Mouse (Mus musculus): ENCODE data around the gene Zfp423.

The Zfp423 gene

DNA sequence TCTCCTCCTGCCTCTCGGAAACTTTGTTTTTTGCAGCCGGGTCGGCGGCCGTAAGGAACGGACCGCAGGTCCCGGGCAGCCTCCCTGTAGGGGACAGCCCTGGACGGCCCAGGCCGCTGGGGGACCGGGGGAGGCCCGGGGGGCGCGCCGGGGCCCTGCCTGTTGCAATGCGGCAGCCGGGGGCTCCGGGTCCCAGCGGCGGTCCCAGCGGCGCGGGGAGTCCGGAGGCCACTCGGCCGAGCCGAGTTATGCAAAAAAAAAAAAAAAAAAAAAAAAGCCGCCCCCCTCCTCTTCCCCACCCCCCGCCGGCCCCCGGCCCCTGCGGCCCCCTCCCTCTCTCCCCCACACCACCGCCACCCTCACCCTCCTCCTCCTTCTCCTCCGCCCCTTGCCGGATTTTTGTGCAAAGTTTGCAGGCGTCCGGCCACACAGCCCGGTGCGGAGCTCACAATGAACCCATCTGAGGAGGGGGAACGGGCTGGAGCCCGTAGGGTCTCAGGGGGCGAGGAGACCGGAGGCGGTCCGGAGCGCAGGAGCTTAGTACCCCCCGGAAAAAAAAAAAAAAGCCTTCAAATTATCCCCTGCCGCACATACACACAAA, at the start of gene Zfp423:
Gene Zfp423 (minus strand): TSS at position 276 of the 601 bp plus-strand sequence.
- peak in 1 of 2 experiments; percentile 30 for DNase-seq (ENCODE audit: low spot score in 2 of 2)

DNA sequence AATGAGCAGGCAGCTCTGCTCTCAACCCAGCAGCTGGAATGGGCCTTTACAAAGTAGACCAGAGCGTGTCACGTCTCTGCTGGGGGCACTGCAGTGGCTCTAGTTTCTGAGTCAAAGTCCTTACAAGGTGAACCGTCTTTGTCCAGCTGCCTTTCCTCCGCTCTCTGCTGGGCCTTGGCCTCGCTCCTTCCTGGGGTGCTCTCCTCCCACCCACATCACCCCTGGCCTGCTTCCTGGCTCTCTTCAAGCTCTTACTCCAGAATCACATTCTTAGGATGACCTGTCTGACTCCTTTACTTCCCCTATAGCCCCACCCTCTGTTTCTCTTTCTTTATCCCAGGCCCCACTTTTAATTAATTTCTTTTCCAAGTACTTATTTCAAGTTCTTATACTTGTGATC, 47.4 kb upstream of the Zfp423 start:
- DNase-seq (ENCODE audit: low spot score in 2 of 2), result no peak

DNA sequence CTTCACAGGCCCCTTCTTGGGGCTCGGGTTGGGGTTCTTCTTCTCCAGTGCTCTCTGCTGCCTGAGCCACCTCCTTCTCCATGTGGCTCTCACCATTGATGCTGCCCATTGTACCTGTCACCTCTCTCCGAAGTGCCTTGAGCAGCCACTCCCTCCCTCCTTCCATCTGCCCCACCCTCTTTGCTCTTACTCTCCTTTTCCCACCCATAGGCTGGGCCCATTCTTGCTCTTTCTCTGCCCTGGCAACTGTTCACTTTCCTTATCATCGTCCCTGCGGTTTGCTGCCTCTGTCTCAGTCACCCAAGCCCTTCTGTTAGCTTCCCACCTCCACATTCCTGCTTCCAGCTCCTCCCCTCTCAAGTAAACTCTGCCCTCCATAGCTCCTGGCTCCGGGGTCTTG, 25.4 kb upstream of the Zfp423 start:
- DNase-seq (ENCODE audit: low spot score in 2 of 2), result no peak

DNA sequence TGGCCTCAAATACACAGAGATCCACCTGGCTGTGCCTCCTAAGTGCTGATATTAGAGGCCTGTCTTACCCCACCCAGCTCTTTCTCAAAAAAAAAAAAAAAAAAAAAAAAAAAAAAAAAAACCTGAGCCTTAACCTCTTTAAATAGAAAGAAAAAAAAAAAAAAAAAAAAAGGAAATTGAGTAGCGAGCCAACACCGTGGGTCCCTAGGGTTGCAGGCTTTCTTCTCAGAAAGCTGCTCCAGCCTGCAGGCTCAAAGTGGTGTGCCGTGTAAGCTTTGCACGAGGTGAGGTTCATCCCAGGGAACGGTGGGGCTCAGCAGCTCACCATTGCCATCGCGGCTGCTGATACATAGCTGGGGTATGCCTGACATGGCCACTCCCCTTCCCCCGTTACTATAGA, 24.6 kb upstream of the Zfp423 start:
- DNase-seq (ENCODE audit: low spot score in 2 of 2), result no peak

DNA sequence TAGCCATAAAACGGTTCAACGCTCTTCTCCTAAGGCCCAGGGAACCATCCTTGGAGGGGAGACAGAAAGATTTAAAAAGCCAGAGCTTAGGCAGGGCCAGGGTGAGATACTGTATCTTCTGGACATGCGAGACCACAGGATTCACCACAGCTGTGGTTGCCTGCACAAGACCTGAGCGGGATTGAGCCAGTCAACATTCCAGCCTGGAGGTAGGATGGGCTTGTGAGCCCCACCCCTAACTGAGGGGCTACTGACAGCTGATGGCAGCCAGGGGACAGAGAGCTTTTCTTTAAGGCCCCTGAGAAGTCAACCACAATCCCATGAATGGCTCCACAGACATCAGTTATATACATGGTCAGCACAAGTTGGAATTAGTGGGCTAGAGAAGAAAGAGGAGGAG, 23.5 kb upstream of the Zfp423 start:
- no peak for DNase-seq (ENCODE audit: low spot score in 2 of 2)

DNA sequence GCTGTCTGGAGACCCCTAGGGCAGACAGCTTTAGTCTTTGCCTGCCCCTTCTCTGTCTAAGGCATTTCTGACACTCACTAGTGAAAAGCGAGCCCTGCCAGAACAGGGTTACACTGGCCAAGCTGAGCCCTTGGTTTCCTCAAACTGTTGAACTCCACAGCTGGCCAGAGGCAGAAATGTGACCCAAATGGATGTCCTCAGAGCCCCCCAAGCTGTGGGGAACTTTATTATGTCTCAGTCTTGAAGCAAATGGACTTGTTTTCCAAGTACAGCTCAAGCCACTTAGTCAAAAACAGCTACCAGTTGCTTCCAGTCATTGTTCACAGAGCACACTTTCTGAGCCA, 16.0 kb upstream of the Zfp423 start:
- DNase-seq (ENCODE audit: low spot score in 2 of 2), result no peak

DNA sequence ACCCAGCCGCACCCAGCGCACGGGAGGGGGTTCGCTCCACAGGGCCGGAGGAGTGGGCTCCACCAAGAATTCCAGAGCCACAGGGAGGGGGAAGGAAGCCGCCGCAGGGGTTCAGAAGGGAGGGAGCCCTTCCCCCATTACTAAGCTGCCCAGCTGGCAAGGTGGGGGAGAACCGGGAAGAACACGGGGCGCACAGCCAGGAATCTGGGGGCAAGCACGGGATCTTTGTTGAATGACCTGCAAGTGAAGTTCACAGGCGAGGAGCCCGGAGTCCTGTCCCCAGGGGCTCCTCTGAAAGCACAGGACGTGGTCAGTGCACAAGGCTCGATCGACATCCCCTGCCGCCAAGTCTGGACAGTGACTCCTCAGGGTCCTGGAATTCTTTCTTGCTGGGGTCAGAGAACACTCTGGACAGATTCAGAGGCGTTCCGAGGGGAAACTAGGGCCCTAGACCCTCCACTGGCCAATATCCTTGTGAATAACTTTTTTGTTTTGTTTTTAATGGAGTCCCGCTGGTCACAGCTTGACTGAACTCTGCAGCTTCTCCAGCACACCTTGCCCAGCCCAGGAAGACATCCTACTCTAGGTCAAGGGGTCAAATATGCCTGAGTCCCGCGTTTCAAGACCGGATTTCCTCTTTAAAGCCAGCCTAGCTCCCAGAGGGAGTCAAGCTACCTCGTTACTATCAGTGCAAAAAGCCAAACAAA, 15.5 kb upstream of the Zfp423 start:
- no peak for DNase-seq (ENCODE audit: low spot score in 2 of 2)

DNA sequence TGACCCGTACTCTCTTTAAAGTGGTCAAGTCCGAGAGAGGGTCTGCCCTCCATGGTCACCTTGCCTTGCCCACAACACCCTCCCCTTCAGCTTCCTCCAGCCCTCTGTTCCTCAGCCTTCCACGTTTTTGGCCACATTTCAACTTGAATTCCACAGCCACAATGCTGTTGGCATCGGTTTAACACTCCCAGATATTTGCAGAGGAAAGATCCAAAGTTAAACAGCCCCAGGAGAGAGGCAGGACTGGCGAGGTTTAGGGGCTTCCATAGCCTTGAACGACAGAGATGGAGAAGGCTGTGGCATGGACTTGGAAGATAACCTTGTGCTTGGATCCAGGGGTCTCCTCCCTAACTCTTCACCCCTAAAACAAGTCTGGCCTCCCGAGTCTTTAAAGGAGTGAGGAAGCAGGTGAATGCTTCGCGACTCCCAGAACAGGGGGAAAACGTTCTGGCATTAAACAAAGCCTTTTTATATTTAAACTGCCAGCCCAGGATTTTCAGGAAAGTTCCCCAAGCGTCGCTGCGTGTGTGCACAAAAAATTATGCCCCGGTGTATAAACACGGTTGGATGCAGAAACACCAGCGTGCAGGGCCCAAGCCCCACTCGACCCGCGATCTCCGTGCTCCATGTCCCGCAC, 14.8 kb upstream of the Zfp423 start:
- DNase-seq (ENCODE audit: low spot score in 2 of 2), result no peak

DNA sequence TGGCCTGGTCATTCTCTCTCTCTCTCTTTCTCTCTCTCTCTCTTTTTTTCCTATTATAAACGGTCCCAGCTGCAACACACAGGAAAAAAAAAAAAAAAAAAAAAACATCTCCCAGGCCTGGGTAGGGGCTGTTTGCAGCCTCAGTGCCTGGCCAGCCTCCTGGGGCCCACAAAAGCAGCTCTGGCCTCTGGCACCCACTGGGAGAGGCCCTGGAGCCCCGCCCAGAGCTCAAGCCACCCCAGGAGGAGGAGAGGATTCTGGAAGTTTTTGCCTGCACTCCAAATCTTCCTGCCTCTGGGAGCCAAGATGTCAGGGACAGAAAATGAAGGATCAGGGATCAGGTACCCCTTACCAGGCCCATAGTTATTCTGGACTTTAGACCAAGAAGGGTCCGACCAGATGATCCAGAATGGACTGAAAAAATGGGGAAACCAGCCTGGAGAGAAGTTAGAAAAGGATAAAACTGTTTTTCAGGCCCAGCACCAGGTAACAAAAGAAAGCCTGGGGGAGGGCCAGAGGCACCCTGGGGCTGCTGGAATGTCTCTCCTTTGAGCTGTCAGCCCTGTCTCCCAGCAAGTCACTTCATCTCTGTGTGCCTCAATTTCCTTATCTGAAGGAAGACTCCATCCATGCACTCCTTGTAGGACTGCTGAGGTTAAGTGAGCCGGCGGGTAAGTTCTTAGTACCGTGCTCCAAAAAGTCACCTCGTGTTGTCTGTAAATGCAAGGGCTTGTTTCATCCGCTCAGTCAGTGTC, 8.6 kb upstream of the Zfp423 start:
- DNase-seq (ENCODE audit: low spot score in 2 of 2), result no peak

DNA sequence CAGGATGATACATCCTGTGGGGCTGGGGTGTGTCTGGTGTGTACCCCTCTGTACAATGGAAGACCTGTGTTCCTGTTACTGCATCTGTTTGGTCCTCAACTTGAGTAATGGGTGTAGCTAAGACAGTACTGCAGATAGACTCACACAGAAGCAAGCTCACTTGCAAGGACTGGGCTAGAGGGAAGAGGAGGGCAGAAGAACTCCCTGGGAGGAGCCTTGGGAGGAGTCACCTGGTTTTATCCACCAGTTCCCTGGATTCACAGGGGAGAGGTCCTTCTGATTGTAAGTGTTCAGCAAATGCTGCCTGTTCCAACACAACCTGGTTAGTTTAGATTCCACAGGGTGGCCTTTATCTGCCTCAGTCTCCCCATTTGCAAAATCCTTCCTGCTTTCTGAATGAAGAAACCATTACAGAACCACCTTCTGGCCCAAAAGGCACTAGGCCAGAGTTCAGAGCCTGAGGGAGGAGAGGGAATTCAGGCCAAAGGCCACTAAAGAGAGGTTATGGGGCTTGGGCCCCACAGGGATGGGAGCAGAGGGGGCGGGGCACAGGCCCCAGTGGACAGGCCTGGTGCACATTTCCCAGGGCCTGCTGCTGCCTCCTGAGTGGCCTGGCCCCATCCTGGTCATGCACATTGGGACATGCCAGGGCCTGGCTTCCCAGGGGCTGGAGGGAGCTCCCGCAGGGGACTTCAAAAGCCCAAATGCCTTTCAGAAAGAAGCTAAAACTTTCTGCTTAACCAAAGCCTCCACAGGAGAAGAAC, 7.8 kb upstream of the Zfp423 start:
- DNase-seq (ENCODE audit: low spot score in 2 of 2), result no peak

DNA sequence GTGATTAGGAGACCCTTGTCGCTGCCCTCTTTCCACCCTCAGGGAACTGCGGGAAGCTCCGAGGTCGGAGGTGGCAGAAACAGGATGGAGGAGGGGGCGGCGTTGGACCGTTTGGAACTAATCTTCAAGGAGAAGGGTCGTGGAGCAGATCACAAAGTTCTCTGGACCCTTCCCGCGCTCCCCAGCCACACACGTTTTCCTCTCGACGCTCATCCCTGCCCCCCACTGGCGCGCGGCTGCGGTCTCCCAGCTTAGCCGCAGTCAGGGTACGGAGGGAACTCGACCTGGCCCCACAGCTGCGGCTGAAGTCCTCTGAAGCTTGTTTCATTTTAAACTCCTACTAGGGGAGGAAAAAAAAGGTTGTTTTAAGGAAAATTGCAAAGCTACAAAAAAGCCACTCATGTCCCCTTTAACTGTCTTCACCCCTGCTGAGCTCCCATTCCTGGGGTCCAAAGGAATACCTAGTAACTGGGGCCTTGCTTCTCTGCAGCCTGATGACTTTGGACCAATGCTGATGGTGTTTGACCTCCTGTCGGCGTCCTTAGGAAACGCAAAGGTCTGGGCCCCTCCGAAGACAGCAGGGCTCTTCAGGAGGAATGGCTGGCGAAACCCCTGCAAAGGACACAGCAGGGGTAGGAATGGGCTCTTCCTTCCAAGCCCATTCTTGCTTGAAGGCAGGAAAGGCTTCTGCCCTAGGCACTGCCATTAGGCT, 3.3 kb upstream of the Zfp423 start:
- DNase-seq (ENCODE audit: low spot score in 2 of 2), result peak in 1 of 2 experiments; percentile 32

DNA sequence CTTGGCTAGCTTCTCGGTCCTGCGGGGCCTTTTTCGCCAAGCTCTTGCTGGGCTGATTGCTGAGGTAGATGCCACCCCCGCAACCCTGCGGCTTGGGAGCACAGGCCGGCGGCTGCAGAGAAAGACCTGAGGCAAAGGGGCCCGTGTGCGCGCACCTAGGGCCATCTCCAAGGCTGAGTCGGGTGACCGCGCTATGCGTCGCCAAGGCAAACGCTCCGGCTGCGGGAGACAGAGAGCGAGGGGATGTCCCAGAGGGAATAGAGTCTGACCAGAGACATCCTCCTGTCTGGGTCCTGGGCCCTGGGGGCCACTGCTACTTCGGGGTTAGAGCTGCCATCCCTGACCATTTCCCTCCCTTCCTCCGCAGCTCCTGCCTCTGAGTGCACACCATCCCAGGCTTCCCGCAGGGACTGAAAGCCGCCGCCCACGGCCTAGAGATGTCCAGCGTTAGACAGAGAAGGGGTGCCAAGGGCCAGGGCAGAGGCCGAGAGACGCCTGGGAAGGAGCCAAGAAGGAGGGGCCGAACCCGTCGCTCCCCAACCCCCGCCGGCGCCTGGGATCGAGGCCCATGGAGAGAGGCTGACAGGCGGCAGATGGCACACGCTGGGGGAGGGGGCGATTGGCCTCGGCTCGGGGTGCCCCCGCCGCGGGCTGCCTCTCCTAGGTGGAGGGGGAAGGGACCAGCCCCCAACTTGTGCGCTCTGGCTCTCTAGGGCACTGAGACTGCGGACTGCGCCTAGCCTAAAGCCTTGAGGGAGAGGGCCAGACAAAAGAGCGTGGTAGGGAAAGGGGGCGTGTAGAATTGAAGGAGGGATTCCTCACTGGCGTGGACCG, 2.5 kb upstream of the Zfp423 start:
- peak in 1 of 2 experiments; percentile 81 for DNase-seq (ENCODE audit: low spot score in 2 of 2)

DNA sequence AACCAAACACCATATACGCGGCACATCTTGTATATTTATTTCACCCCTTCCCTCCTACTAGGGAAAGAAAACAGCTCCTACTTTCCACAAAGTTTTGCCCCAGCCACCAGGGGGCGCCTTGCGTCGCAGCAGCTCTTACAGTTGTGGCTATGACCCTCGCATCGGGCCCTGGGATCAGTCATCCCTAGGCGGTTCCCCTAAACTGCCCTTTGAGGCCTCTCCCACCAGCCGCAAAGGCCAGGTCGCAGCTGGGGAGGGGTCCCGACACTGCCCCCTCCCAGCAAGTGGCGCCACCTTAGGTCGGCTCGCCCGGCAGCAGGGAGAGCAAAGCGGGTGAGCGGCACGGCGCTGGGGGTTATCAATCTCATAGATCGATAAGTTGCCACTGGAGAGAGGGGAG, 1.7 kb upstream of the Zfp423 start:
- DNase-seq (ENCODE audit: low spot score in 2 of 2), result peak in 1 of 2 experiments; percentile 61

DNA sequence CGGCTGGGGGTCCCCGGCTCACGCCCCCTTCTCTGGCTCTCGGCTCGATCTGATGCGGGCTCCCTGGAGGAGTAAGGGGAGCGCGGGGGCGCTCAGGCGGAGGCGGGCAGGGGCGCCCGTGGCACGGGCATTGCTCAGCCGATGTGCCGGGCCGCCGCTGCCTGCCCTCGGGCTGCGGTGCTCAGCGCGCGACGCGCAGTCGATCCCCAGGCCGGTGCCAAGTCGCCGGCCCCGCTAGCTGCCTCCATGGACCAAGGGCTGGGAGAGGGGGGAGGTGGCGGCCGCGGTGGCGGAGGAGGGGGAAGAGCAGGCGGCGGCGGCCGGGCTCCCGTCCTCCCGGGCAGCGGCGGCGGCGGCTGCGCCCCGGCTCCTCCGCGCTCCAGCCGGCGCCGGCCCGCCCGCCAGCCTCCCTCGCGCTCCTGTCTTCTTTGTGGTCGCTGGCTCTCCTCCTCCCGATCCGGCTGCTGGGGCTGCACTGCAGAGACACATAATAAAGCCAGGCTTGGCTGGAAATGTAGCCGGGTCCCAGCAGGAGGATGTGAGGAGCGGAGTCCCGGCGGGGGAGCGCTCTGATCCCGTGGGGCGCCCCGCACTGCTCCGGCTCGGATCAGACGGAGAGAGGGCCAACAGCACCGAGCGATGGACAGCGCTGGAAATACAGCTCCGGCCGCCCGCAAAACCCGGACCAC, 810 bp upstream of the Zfp423 start:
- peak; percentile 56 to 87 for DNase-seq (ENCODE audit: low spot score in 2 of 2)

DNA sequence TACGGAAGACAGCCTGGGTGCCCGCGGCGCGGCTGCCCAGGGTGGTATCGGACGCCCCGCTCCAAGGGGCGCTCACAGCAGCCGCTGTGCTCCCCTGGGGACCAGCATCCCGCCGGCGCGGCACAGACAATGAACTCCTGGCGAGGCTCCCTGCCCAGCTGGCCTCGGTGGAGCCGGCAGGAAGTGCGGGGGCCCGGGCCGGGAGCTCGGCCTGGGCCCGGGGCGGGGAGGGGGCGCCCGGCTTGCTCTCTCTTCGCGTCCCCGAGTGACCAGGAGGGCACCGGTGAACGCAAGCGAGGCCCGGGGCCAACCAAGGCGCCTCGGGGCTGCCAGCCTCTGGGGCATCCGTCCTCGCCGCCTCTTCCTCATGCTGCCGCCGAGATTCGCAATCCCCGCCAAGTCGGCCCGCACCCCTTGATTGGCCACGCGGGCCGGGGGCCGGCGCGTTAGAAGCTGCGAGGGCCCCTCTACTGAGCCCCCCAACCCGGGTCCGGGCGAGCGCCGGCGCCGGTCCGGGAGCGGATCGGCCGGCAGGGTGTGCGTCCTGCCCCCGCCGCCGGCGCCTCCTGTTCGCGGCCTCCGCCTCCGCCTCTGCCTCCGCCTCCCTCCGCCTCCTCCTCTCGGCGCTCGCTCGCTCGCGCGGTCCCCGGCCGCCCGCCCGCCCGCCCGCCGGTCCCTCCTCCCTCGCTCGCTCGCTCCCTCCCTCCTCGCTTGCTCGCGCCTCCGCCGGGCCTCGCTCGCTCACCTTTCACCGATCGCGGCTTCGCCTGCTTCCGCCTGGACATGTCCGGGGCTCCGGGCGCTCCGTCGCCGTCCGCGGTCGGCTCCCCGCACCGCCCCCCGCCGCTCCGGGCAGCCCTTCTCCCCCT, 710 bp downstream of the Zfp423 start:
- peak in 1 of 2 experiments; percentile 64 for DNase-seq (ENCODE audit: low spot score in 2 of 2)

DNA sequence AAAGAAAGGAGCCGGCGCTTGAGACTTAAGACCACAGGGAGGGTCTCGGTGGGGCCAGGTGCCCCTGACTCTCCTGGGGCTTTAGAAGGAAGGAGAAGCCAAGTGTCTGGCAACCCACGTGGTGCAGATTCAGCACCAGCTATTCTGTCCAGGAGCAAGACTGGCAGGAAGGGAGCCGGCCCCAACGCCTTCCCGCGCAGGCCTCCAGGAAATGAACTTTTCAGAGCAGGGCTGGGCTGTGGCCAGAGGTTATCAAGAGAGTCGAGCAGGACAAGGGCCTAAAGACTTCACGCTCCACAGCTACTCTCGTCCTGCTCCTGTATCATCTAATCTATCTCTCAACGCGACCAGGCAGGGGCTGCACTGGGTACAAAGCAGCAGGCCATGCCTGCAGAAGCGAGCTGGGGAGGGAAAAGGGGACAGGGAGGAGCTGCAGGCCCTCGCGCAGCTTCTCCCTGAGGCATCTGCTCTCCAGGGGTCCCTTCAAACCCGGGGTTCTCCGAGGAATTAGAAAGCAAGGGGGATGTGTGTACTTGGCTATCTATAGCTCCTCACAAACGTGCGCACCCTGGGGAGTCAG, 1.4 kb downstream of the Zfp423 start:
- peak in 1 of 2 experiments; percentile 33 for DNase-seq (ENCODE audit: low spot score in 2 of 2)

DNA sequence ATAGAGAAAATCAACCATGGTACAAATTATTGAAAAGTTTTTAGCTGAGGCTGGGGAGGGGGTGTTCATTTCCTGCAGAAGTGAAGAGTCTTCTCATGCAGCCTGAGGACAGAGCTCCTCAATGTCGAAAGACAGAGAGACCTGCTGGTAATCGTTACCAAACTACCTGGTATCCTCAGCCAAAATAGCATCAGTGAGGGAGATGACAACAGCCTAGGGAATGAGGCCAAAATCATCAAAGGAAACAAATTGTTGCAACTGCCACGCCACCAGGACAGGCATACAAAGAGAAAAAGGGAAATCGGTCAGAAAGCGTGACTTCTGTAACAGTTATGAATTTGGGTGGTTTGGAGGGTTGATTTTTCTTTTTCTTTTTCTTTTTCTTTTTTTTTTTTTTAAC, 3.4 kb downstream of the Zfp423 start:
- no peak for DNase-seq (ENCODE audit: low spot score in 2 of 2)

DNA sequence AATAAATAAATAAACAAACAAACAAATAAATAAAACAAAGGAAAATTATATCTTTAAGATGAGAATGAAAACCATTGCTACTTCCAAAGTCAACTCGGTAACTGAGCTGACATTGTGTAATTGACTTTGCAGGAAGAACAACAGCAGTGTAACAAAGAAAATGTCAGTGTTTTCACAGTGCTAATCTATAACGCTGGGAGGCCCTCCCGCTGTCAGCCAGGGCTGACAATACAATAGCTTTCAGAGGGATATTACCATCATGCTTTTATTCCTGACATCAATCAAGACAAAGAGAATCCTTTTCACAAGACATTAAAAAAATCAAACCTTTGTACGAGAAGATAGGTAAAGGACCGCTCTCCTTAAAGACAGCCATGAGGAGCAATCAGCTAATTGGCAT, 5.9 kb downstream of the Zfp423 start:
- DNase-seq (ENCODE audit: low spot score in 2 of 2), result no peak
